8 mouse cellular contexts compared by ENCODE assay signal in the genomic region with DNA sequence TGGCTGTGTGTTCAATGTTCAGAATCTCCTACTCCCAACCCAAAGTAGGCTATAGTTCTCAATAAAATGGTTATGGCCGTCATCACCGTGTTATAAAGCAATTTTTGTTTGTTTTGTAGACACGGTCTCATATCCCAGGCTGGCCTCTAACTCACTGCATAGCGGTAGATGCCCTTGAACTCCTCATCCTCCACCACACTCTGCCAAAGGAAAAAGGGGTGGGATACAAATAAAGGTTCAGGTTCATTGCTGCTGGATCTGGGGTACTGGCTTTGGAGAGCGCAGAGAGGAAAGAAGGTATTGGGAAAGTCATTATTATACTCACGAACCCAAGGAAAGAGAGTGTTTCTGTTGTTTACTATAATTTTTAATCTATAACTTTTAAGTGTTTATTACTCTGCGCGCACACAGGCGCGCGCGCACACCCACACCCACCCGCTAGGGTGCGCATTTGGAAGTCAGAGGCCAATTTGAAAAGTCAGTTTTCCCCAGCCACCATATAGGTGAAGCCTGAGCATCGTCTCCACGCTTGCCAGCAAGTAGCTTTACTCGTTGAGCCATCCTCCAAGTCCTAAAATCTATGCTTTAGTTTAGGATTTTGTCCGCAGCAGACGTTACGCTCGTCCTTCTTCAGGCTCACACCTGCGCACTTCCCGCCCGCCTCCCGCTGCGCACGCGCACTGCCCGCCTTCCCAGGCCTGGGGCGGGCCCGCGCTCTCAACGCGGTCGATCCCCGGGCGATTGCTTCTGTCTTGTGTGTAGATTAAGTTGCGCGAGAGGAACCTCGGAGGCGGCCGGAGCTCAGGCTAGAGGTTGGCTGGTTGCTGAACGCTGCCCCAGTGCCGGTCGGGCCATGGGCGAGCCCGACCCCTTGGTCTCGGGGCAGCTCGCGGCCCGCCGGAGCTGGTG. TPM values are rescaled to one million over a fixed set of nuclear protein-coding genes. Genes with fewer than 3 reads are reported as not detected.
A peak's percentile ranks its signal among the peaks of the same experiment; 100 is the strongest.
DNase-seq lines count a peak whose midpoint lies in the region; ATAC-seq and TF ChIP-seq lines count a peak whose summit lies in the region.

A gene (plus strand): TSS at position 676 of the 909 bp plus-strand sequence.
A gene (plus strand): TSS at position 762 of the 909 bp plus-strand sequence.

- H3K4me1 ChIP-seq in forebrain, embryonic 10.5 days = peaks cover 36% of the 10 kb centered on the region
- H3K4me1 ChIP-seq in heart, embryonic 15.5 days (replicated peaks) = peaks cover 33% of the 10 kb centered on the region
- peaks cover 8 to 21% of the 10 kb centered on the region in 2 experiments for H3K4me1 ChIP-seq in liver, embryonic 14.5 days (replicated peaks; ENCODE audit: control insufficient read depth in 2 of 2, insufficient read depth in 2 of 2, low read length in 1 of 2)
- peaks cover 12% of the 10 kb centered on the region for H3K4me1 ChIP-seq in neural tube, embryonic 11.5 days (ENCODE audit: control insufficient read depth, insufficient read depth, low read length)
- no peaks in the 10 kb centered on the region; the same call in 1 of the 2 replicates for H3K4me1 ChIP-seq in stomach, postnatal 0 days (replicated peaks; ENCODE audit: control insufficient read depth, insufficient read depth)

- peak; percentile 84 for TF ChIP-seq CTCF in liver, embryonic 14.5 days (IDR thresholded peaks at IDR 0.05; ENCODE audit: low read depth)
- TF ChIP-seq CTCF in stomach, postnatal 0 days (IDR thresholded peaks at IDR 0.05; ENCODE audit: low read depth) = peak; percentile 71

- peak within 1 kb of the TSS; percentile 96 for H3K27ac ChIP-seq in forebrain, embryonic 10.5 days
- H3K27ac ChIP-seq in heart, embryonic 15.5 days = peak within 1 kb of the TSS; percentile 95
- peak within 1 kb of the TSS; percentile 68 for H3K27ac ChIP-seq in liver, embryonic 14.5 days
- H3K27ac ChIP-seq in neural tube, embryonic 11.5 days (ENCODE audit: low read depth, low read length) = peak within 1 kb of the TSS; percentile 94
- H3K27ac ChIP-seq in stomach, postnatal 0 days (replicated peaks) = peak within 1 kb of the TSS; percentile 97

- H3K9ac ChIP-seq in heart, embryonic 15.5 days = peak within 1 kb of the TSS; percentile 94
- peak within 1 kb of the TSS; percentile 84 for H3K9ac ChIP-seq in liver, embryonic 14.5 days (replicated peaks)
- H3K9ac ChIP-seq in neural tube, embryonic 11.5 days (ENCODE audit: low read length) = peak within 1 kb of the TSS; percentile 96
- peak within 1 kb of the TSS; percentile 97 for H3K9ac ChIP-seq in stomach, postnatal 0 days (ENCODE audit: low read length)

- H3K36me3 ChIP-seq in forebrain, embryonic 10.5 days (replicated peaks) = peaks cover 26% of the 10 kb centered on the region
- peaks cover 3% of the 10 kb centered on the region; the same call in 1 of the 2 replicates for H3K36me3 ChIP-seq in heart, embryonic 15.5 days
- H3K36me3 ChIP-seq in liver, embryonic 14.5 days (replicated peaks; ENCODE audit: control insufficient read depth, insufficient read depth, low read depth) = peaks cover 9% of the 10 kb centered on the region
- peaks cover under 1% of the 10 kb centered on the region for H3K36me3 ChIP-seq in neural tube, embryonic 11.5 days (ENCODE audit: control insufficient read depth, insufficient read depth, low read length)
- no peaks in the 10 kb centered on the region for H3K36me3 ChIP-seq in stomach, postnatal 0 days (ENCODE audit: control insufficient read depth, insufficient read depth, low read length)

- no peaks in the 10 kb centered on the region for H3K27me3 ChIP-seq in forebrain, embryonic 10.5 days (ENCODE audit: poor library complexity, severe bottlenecking)
- H3K27me3 ChIP-seq in heart, embryonic 15.5 days = no peaks in the 10 kb centered on the region
- H3K27me3 ChIP-seq in liver, embryonic 14.5 days (ENCODE audit: control insufficient read depth, insufficient read depth, low read length) = no peaks in the 10 kb centered on the region
- no peaks in the 10 kb centered on the region for H3K27me3 ChIP-seq in neural tube, embryonic 11.5 days (ENCODE audit: control insufficient read depth, insufficient read depth, low read length)
- no peaks in the 10 kb centered on the region for H3K27me3 ChIP-seq in stomach, postnatal 0 days (ENCODE audit: control insufficient read depth, insufficient read depth, low read length)

- DNase-seq in CD8-positive naive resting alpha-beta T cell, adult 2 months (ENCODE audit: low read depth in 2 of 2, low spot score in 2 of 2) = peak; percentile 91 to 93
- peak; percentile 92 for DNase-seq in c-Kit-positive CD71-negative TER-119-negative erythroid progenitor cells, embryonic 14.5 days (ENCODE audit: low read depth)
- DNase-seq in forebrain, embryonic 10.5 days (ENCODE audit: extremely low spot score, low spot score) = peak; percentile 92
- DNase-seq in kidney, postnatal 25 days = peak; percentile 94 to 96
- DNase-seq in liver, embryonic 14.5 days (ENCODE audit: low read depth in 3 of 3, low spot score in 3 of 3) = peak; percentile 84 to 90 (median 86)
- DNase-seq in neural tube, embryonic 11.5 days (ENCODE audit: low spot score) = peak; percentile 97
- peak; percentile 96 for DNase-seq in stomach, postnatal 0 days (ENCODE audit: low spot score)

- WGBS in forebrain, embryonic 10.5 days = 2% methylated on average over 52 of the region's 52 CpGs
- WGBS in heart, embryonic 15.5 days = 1% methylated on average over 52 of the region's 52 CpGs
- WGBS in liver, embryonic 14.5 days (ENCODE audit: insufficient replicate concordance) = 2% methylated on average over 52 of the region's 52 CpGs
- WGBS in neural tube, embryonic 11.5 days = 1% methylated on average over 52 of the region's 52 CpGs
- WGBS in stomach, postnatal 0 days = 2% methylated on average over 45 of the region's 52 CpGs

- no peak for TF ChIP-seq EP300 in liver, embryonic 14.5 days (IDR thresholded peaks at IDR 0.05; ENCODE audit: low read depth)
- no peak for TF ChIP-seq EP300 in stomach, postnatal 0 days (optimal IDR thresholded peaks at IDR 0.05)

- peak within 1 kb of the TSS; percentile 76 for H3K4me2 ChIP-seq in heart, embryonic 15.5 days
- peak within 1 kb of the TSS; percentile 84 for H3K4me2 ChIP-seq in liver, embryonic 14.5 days (ENCODE audit: low read depth)
- peak within 1 kb of the TSS; percentile 92 for H3K4me2 ChIP-seq in neural tube, embryonic 11.5 days (ENCODE audit: low read depth)
- H3K4me2 ChIP-seq in stomach, postnatal 0 days (replicated peaks; ENCODE audit: low read depth) = peak within 1 kb of the TSS; percentile 82

- H3K4me3 ChIP-seq in forebrain, embryonic 10.5 days = peak within 1 kb of the TSS; percentile 96
- peak within 1 kb of the TSS; percentile 82 for H3K4me3 ChIP-seq in heart, embryonic 15.5 days
- H3K4me3 ChIP-seq in liver, embryonic 14.5 days (ENCODE audit: insufficient read depth in 1 of 2, low read depth in 2 of 2, low read length in 2 of 2) = peak within 1 kb of the TSS; percentile 76 to 89
- peak within 1 kb of the TSS; percentile 96 for H3K4me3 ChIP-seq in neural tube, embryonic 11.5 days (ENCODE audit: low read depth, low read length)
- peak within 1 kb of the TSS; percentile 96 for H3K4me3 ChIP-seq in stomach, postnatal 0 days (ENCODE audit: low read depth, low read length)

- H3K9me3 ChIP-seq in forebrain, embryonic 10.5 days = no peaks in the 10 kb centered on the region
- no peaks in the 10 kb centered on the region for H3K9me3 ChIP-seq in heart, embryonic 15.5 days (replicated peaks)
- H3K9me3 ChIP-seq in liver, embryonic 14.5 days (ENCODE audit: control insufficient read depth, low read length) = no peaks in the 10 kb centered on the region
- H3K9me3 ChIP-seq in neural tube, embryonic 11.5 days (ENCODE audit: control insufficient read depth, low read length) = no peaks in the 10 kb centered on the region
- no peaks in the 10 kb centered on the region for H3K9me3 ChIP-seq in stomach, postnatal 0 days (ENCODE audit: control insufficient read depth, low read length)

- peak; percentile 91 for ATAC-seq in heart, embryonic 15.5 days (replicated peaks; ENCODE audit: insufficient number of reproducible peaks, insufficient read depth, low FRiP score, low read depth)
- ATAC-seq in liver, embryonic 14.5 days (ENCODE audit: insufficient read depth) = peak; percentile 95
- ATAC-seq in neural tube, embryonic 11.5 days (ENCODE audit: insufficient read depth, low FRiP score, low TSS enrichment) = peak; percentile 91
- ATAC-seq in stomach, postnatal 0 days (ENCODE audit: low FRiP score, low TSS enrichment) = peak; percentile 93

RNA-seq across cellular contexts. Expression of the first gene that starts in this region (rescaled TPM):
- 120 and 124 TPM in 2 replicates for polyA plus RNA-seq in forebrain, embryonic 10.5 days (2016; fragmentation: Nextera tagmentation; extraction: Ambion mirVana)
- 44.6 and 53.2 TPM in 2 replicates for polyA plus RNA-seq in heart, embryonic 15.5 days (2015; fragmentation: Nextera tagmentation; extraction: Ambion mirVana)
- polyA plus RNA-seq in liver, embryonic 14.5 days (2012; rRNA removed) = 11.5 and 23.7 TPM in 2 replicates
- polyA plus RNA-seq in liver, embryonic 14.5 days (2014; fragmentation: Nextera tagmentation; extraction: Ambion mirVana) = 35.9 and 40.4 TPM in 2 replicates
- polyA plus RNA-seq in neural tube, embryonic 11.5 days (2014; fragmentation: Nextera tagmentation; extraction: Ambion mirVana) = 109 and 112 TPM in 2 replicates
- 32.6 and 34.4 TPM in 2 replicates for polyA plus RNA-seq in stomach, postnatal 0 days (2015; fragmentation: Nextera tagmentation; extraction: Ambion mirVana)

RNA-seq across cellular contexts. Expression of the second gene that starts in this region (rescaled TPM):
- 3.6 and 3.9 TPM in 2 replicates for polyA plus RNA-seq in forebrain, embryonic 10.5 days (2016; fragmentation: Nextera tagmentation; extraction: Ambion mirVana)
- 1.8 and 2.4 TPM in 2 replicates for polyA plus RNA-seq in heart, embryonic 15.5 days (2015; fragmentation: Nextera tagmentation; extraction: Ambion mirVana)
- polyA plus RNA-seq in liver, embryonic 14.5 days (2012; rRNA removed) = 1.0 and 1.4 TPM in 2 replicates
- 0.38 and 1.1 TPM in 2 replicates for polyA plus RNA-seq in liver, embryonic 14.5 days (2014; fragmentation: Nextera tagmentation; extraction: Ambion mirVana)
- 2.7 and 2.9 TPM in 2 replicates for polyA plus RNA-seq in neural tube, embryonic 11.5 days (2014; fragmentation: Nextera tagmentation; extraction: Ambion mirVana)
- polyA plus RNA-seq in stomach, postnatal 0 days (2015; fragmentation: Nextera tagmentation; extraction: Ambion mirVana) = 1.1 TPM in 2 replicates

Comparison
In these comparisons a context has a peak if more than half of its experiments do, and no peak if none do; other contexts are left out.
1. Peak in every context shown above with its lines: DNase-seq, ATAC-seq, H3K4me3 ChIP-seq and H3K27ac ChIP-seq.